Mouse (Mus musculus) megakaryocyte progenitor cell, adult 5-6 weeks (primary cell): ENCODE data around the gene Letm1. TPM values are rescaled to one million over a fixed set of nuclear protein-coding genes. Genes with fewer than 3 reads are reported as not detected.

ENCODE experiments used
- ATAC-seq: replicated peaks from 2 replicates; pipeline ENCODE4 v1.8.0; 2016; ENCODE audit warnings: mild to moderate bottlenecking, moderate TSS enrichment, inconsistent platforms; ENCODE audit not compliant: poor library complexity
- total RNA-seq, 2 experiments: library from RNA; stranded (forward) in 1 of 2; stranded (reverse) in 1 of 2; fragments of 157-497, 149-512 nt in 1 of 2; fragments of 200-1000 nt in 1 of 2; gene quantifications; 2 replicates each; pipeline versions ENCODE4 v1.2.3 to v1.2.4; 2015 to 2017

Gene Letm1
- total RNA-seq, 2 experiments from 2014 or later: 16.2 to 22.2 TPM

DNA sequence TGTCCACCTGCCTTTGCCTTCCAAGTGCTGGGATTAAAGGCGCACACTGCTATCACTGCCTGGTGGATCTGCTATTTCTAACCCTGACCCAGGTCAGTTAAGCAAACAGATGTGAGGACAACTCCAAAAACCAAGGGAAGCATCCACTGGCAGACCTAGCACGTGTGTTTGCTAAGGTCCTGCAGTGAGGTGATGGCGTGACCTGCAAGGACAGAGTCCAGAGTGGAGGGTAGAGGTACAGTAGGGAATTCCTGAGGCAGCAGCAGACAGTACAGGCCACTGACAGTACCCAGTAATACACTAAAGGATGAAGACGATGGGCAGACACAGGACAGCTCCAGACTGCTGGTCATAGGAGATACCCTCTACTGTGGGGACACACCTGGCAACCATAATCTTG lies 42.1 kb downstream of the Letm1 start:
- no peak for ATAC-seq

GRCm38 (mm10) chr5:33738341-33738740 lies 44.3 kb downstream of the Letm1 start:
- ATAC-seq: no peak

DNA sequence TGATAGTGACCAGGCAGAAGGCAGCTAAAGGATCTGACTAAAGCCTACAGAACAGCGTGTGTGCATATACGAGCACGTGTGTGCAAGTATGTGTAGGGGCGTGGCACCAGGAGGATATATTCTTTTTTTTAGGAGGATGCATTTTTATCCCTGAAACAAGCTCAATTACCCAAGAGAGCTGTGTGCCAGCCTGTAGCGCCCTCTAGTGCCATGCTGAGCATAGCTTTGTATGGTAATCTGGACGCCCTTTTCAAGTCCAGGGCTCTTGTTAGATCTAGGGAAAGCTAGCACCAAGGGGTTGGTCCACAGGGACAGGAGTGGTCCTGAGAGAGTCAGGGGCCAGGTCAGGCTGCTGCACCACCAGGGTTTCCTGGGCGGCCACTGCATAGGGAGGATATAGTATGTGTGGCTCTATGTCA lies 44.7 kb downstream of the Letm1 start:
- peak; percentile 90 for ATAC-seq

- ATAC-seq: no peak
Observed at GRCm38 (mm10) chr5:33736230-33736629, 46.4 kb downstream of the Letm1 start.

- no peak for ATAC-seq
Observed at GRCm38 (mm10) chr5:33735412-33736092, 47.1 kb downstream of the Letm1 start.

DNA sequence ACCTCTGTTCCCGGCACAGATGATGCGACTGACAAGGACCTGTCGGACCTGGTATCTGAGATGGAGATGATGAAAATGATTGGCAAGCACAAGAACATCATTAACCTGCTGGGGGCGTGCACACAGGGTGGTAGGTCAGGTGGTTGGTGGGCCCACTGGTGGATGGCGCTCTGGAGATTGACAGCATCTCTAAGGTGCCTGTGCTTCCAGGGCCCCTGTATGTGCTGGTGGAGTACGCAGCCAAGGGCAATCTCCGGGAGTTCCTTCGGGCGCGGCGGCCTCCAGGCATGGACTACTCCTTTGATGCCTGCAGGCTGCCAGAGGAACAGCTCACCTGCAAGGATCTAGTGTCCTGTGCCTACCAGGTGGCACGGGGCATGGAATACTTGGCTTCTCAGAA lies 48.8 kb downstream of the Letm1 start:
- ATAC-seq: no peak

GRCm38 (mm10) chr5:33731051-33731450 lies 51.6 kb downstream of the Letm1 start:
- no peak for ATAC-seq

DNA sequence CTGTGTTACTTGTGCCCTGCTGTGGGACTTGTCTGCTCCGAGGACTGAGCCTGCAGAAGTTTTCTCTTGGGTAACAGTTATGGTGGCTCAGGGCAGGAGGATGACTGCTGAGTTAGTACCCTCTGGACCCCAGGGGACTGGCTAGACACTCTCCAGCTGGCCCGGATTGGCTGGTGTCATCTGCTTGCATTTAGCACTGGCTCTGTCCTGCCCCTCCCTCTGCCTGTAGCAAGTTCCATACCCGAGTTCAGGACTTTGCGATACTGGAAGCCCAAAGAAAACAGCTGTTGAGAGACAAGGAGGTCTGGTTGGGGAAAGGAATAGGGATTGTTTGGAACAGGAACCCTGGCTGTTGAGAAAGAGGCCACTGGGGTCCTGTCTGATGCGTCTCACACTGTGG lies 52.1 kb downstream of the Letm1 start:
- no peak for ATAC-seq

DNA sequence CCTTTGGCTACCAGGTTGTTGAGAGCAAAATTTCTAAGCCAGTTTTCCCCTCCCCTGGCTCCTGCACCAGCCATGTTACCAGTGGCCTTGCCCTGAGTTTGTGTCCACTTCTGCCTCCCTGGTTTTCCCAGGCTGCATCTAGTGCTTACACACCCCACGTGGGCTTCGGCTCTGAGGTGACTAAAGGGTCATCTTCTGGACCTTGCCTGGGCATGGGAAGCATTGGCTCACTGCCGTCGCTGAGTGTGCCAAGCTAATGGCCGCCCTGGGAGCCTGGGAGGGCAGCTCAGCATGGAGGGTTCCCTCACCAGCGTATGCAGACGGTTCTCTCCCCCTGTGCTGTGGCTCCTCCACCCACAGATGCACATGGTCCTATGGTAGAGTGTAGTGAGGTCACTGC lies 53.8 kb downstream of the Letm1 start:
- ATAC-seq: no peak

- ATAC-seq: no peak
Observed at GRCm38 (mm10) chr5:33726891-33727290, 55.7 kb downstream of the Letm1 start.

DNA sequence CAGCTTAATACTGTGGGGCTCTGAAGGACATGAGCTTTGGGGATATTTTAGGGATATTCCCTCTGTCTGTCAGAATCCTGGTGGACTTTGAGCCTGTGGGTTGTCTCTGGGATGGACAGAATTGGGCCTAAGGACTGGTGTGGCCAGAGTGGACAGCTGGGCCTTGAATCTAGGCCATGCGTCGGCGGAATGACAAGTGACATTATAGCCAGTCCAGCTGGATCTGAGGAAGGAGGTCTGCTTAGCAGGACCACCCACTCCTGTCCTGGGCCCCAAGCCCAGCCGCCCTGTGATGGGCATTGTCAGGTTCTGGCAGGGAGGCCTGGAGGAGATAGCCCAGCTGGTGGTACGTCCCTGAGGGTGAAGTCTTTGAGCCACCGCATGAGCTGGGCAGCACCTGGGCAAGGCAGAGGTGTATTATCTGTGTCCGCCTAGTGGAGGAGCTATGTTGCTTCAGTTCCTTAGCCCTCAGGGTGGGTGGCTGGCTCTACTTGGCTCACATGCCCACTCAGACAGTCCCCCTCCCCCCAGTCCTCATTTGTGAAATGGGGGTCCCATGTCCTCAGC lies 56.5 kb downstream of the Letm1 start:
- no peak for ATAC-seq

- ATAC-seq: no peak
Observed at GRCm38 (mm10) chr5:33723641-33724465, 58.8 kb downstream of the Letm1 start.

GRCm38 (mm10) chr5:33723019-33723640 lies 59.5 kb downstream of the Letm1 start:
- ATAC-seq: no peak

DNA sequence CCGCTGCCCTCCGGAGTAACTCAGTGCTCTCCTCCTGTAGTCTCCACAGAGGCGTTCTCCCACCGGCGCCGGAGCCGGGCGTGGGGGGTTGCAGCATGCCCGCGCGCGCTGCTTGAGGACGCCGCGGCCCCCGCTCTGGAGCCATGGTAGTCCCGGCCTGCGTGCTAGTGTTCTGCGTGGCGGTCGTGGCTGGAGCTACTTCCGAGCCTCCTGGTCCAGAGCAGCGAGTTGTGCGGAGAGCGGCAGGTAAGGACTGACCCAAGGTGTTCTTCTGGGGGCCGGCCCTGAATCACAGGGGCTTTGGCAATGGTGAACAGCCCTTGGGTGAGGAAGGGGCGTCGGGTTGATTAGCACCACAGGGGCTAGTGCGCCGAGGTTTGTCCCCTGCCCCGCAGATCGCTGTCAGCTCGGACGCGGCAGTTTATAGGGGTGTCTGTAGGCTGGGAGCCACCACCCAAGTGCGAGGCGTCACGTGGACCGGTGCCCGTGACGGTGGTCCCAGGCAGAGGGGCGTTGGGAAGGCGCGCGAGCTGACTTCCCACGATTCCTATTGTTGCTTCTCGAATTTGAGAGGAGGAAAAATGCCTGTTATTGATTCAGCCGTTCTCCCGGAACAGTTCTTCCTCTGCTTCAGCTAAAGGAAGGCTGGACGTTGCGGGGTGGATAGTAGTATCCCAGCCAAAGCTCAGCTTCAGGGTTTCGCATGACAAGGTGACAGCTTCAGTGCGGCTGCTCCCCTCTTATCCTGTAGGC lies 60.2 kb downstream of the Letm1 start:
- ATAC-seq: peak; percentile 27; the same call in 1 of the 2 replicates

- ATAC-seq: peak; percentile 37
Observed at GRCm38 (mm10) chr5:33721541-33722265, 60.9 kb downstream of the Letm1 start, which contains the start of gene Fgfr3. Fgfr3 (plus strand) TSS chr5:33721674.

DNA sequence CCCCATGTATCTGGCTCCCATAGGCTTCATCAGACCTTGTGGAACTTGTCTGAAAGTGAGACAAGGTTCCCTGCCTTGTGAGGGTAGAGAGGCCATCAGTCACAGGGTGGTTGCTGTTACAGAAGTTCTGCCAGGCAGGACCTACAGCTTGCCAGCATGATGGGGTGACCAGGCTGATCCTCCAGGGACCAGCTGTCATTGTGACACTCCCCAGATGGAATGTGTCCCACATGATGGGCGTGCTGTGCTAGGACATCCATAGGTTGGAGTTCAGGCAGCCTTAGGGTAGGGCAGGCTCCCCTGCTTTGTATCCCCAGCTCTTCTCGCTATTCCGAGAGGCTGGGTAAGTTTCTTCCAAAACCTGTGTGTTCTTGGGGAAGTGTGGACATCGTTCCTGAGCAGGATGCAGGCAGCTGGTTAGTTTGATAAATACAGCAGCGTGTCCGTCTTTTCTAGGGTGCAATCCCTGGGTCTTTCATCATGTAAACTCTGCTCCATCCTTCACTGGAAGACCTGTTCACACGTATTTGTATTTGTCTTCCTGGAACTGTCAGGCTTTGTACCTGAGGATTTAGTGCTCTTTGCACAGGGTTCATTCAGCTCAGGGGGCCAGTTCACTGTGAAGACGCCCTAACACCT lies 61.6 kb downstream of the Letm1 start:
- no peak for ATAC-seq

DNA sequence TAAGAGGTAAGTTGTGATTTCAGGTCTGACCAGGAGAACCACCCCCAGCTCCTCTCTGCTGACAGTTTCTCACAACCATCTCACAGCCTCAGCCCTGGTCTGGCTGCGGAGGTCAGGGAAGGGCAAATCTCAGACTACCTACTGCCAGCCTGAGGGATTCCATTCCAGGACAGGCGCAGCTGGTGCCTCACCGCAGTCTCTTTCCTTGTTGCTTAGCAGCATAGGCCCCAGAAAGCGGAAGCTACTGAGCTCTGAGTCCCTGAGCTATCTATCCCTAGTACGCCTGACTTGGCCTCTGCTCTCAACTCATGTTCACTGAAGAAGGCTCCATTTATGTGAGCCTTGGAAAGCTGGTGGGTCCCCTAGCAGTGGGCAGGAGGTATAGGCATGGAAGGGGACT lies 64.2 kb downstream of the Letm1 start:
- ATAC-seq: peak; percentile 33; the same call in 1 of the 2 replicates

- peak; percentile 70 for ATAC-seq
Observed at GRCm38 (mm10) chr5:33716467-33716866, 66.2 kb downstream of the Letm1 start.

- no peak for ATAC-seq
Observed at GRCm38 (mm10) chr5:33715182-33715581, 67.4 kb downstream of the Letm1 start.

GRCm38 (mm10) chr5:33712550-33712949 lies 70.1 kb downstream of the Letm1 start:
- ATAC-seq: no peak
